Mouse (Mus musculus): Measurements from ENCODE around the gene Abhd18. TPM values are rescaled to one million over a fixed set of nuclear protein-coding genes. Genes with fewer than 3 reads are reported as not detected.
A peak's percentile ranks its signal among the peaks of the same experiment; 100 is the strongest.
"Not testable (repeated sequence)": the region's sequence is repeated elsewhere in the genome, so short reads cannot be mapped to it uniquely, and the experiment has no call there.

Gene Abhd18
- 14.1 and 14.6 TPM in 2 replicates for polyA plus RNA-seq (2016; fragmentation: Nextera tagmentation; extraction: Ambion mirVana)

DNA sequence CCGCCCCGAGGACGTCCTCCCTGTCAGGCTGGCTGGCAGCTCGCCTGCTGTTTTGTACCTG is at the start of gene Abhd18:
Abhd18 (plus strand) TSS at position 14 of the 61 bp plus-strand sequence.
- H3K27ac ChIP-seq (ENCODE audit: poor library complexity, severe bottlenecking) = peak within 1 kb of the TSS; percentile 64
- not testable (repeated sequence) for ATAC-seq (ENCODE audit: insufficient number of reproducible peaks, low FRiP score); H3K4me1 ChIP-seq (replicated peaks); H3K9me3 ChIP-seq (replicated peaks); H3K36me3 ChIP-seq; H3K27me3 ChIP-seq (replicated peaks)
- 0% methylated on average over 1 of the region's 4 CpGs for WGBS
- peak within 1 kb of the TSS; percentile 86 for H3K4me2 ChIP-seq
- H3K9ac ChIP-seq = peak within 1 kb of the TSS; percentile 74
- peak within 1 kb of the TSS; percentile 64 for H3K4me3 ChIP-seq

DNA sequence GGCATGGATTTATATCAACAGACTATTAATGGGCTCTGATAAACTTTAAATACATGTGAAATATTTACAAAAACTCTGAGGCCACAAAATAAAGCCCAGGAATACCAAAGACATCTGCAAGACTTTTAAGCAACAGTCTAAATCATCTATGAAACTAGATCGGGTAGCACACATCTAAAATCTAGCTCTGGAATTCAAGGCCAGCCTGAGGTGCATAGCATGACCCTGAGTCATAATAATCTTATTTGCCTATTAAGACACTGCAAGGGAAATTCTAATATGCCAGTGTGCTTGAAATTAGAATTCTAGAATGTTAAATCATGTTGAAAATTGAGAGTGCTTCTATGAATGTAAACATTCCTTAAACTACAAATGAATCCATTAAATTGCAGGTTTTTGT is 48.7 kb upstream of the Abhd18 start:
- ATAC-seq (ENCODE audit: insufficient number of reproducible peaks, low FRiP score) = no peak
- Histone ChIP-seq H3K27ac (ENCODE audit: poor library complexity, severe bottlenecking) (no peak overlapping the region), H3K27me3 (replicated peaks) (no peaks in the 10 kb centered on the region), H3K4me3 (no peak overlapping the region), H3K4me1 (replicated peaks) (peaks cover 4% of the 10 kb centered on the region; the same call in 1 of the 2 replicates), H3K9ac (no peak overlapping the region), H3K9me3 (replicated peaks) (no peaks in the 10 kb centered on the region), H3K36me3 (peaks cover 6% of the 10 kb centered on the region), H3K4me2 (no peak overlapping the region)
- WGBS = 62% methylated on average over 1 of the region's 1 CpGs

DNA sequence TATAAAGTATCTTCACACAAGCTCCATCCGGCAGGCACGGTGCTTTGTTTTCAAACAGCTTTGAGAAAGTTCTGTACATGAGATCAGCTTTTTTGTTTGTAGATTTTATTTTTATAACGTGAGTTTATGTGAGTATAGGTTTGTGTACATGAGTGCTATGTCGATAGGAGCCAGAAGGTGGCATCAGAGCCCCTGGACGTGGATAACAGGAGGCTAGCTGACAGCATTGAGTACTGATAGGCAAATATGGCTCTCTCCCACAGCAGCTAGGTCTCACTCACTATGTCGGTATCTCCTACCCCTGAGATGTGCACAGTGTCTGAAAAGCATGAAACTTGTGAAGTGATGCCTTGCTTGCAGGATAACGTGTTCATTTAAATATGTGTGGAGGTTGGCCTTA is 48.3 kb upstream of the Abhd18 start:
- H3K27me3 ChIP-seq (replicated peaks) = no peaks in the 10 kb centered on the region
- no peak for ATAC-seq (ENCODE audit: insufficient number of reproducible peaks, low FRiP score)
- WGBS = 33% methylated on average over 7 of the region's 7 CpGs
- no peak overlapping the region for H3K4me3 ChIP-seq
- no peaks in the 10 kb centered on the region for H3K9me3 ChIP-seq (replicated peaks)
- H3K36me3 ChIP-seq = peaks cover 6% of the 10 kb centered on the region
- no peak overlapping the region for H3K4me2 ChIP-seq
- no peak overlapping the region for H3K9ac ChIP-seq
- peaks cover 4% of the 10 kb centered on the region; the same call in 1 of the 2 replicates for H3K4me1 ChIP-seq (replicated peaks)
- no peak overlapping the region for H3K27ac ChIP-seq (ENCODE audit: poor library complexity, severe bottlenecking)

DNA sequence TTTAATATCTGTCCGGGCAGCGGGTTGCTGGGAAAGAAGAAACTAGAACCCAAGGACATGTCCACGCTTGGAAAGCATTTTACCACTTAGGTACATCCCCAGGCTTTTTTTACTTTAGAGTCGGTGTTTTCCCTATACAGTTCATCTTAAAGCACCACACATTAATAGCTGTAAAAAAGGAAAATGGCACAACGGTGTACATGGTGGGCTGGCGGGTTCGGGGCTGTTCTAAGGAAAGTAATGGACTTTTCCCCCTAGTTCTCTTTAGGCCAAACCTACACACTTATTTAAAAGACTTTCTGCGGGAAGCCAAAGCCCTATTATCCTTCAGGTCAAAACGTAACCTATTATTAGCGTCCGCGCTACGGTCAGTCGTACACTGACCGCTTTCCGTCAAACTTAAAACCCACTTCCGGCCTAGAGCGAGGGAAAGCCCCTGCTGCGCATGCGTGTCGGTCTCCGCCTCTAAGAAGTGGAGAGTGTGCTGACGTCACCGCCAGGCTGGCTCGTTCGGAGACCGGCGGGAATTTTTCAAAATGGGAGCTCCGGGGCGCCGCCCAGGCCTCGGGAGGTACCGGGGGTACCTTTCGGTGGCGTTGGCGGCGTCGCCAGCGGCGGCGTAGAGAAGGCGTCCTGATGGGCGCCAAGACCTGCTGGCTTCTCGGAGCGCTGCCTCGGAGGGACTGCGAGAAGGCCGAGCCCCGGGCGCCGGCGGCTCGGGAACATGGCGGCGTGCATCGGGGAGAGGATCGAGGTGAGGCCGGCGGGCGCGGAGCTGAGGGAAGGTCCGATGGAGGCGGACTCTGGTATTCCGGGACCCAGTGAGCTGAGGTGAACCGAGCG is 47.0 kb upstream of the Abhd18 start, which contains the start of gene Plk4:
Plk4 (plus strand) TSS at position 490 of the 843 bp plus-strand sequence.
- Histone ChIP-seq H3K36me3 (peaks cover 8% of the 10 kb centered on the region), H3K4me1 (replicated peaks) (peaks cover 4% of the 10 kb centered on the region; the same call in 1 of the 2 replicates), H3K4me2 (peak within 1 kb of the TSS; percentile 92), H3K4me3 (peak within 1 kb of the TSS; percentile 98), H3K27ac (ENCODE audit: poor library complexity, severe bottlenecking) (peak within 1 kb of the TSS; percentile 78), H3K9ac (peak within 1 kb of the TSS; percentile 94), H3K27me3 (replicated peaks) (no peaks in the 10 kb centered on the region), H3K9me3 (replicated peaks) (no peaks in the 10 kb centered on the region)
- 2% methylated on average over 66 of the region's 66 CpGs for WGBS
- peak; percentile 98 for ATAC-seq (ENCODE audit: insufficient number of reproducible peaks, low FRiP score)

DNA sequence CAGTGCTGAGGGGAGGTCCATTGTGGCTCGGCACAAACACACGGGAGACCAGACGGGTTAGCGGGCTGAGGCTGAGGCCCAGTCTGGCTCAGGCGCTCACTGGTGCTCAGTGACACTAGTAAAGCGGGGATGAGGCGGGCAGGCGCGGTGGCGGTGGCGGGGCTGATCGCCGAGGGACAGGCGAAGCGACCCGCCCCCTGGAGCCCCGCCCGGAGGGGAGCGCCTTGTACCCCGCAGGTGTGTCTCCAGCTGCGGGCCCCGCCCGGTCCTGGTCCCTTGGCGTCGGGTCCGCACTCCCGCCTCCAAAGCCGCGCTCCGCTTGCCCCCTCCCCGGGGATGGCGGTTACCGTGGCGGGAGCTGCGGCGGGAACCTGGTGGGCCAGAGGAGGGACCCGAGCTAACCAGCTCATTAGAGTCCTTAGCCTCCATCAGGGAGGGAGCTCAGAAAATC is 46.4 kb upstream of the Abhd18 start:
- Histone ChIP-seq H3K9ac (peak overlapping the region; percentile 94), H3K4me2 (peak overlapping the region; percentile 92), H3K27ac (ENCODE audit: poor library complexity, severe bottlenecking) (peak overlapping the region; percentile 78), H3K36me3 (peaks cover 14% of the 10 kb centered on the region), H3K27me3 (replicated peaks) (no peaks in the 10 kb centered on the region), H3K4me1 (replicated peaks) (peaks cover 4% of the 10 kb centered on the region; the same call in 1 of the 2 replicates), H3K9me3 (replicated peaks) (no peaks in the 10 kb centered on the region), H3K4me3 (peak overlapping the region; percentile 98)
- peak; percentile 76 for ATAC-seq (ENCODE audit: insufficient number of reproducible peaks, low FRiP score)
- WGBS = under 1% methylated on average over 27 of the region's 37 CpGs

DNA sequence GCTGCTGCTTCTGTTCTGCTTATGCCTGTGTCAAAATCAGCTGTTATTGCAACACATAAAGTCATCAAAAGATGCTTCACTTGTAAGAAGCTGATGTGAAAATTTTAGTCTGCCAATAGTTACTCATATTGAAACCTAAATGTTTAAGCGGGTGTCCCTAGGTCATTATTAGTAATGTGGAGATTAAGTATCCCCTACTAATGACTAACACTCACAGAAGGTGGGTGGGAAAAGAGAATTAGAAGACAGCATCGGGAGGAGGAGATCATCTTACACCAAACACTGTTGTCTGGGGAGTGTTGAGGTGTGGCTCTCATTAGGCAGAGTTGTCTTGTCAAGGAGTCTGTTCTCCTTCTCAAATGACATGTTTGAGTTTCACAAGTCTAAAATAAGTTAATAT is 39.9 kb upstream of the Abhd18 start:
- no peaks in the 10 kb centered on the region for H3K9me3 ChIP-seq (replicated peaks)
- H3K27ac ChIP-seq (ENCODE audit: poor library complexity, severe bottlenecking) = no peak overlapping the region
- WGBS = 78% methylated on average over 2 of the region's 2 CpGs
- no peak overlapping the region for H3K4me2 ChIP-seq
- H3K9ac ChIP-seq = no peak overlapping the region
- H3K36me3 ChIP-seq = peaks cover 46% of the 10 kb centered on the region
- H3K27me3 ChIP-seq (replicated peaks) = no peaks in the 10 kb centered on the region
- H3K4me3 ChIP-seq = no peak overlapping the region
- ATAC-seq (ENCODE audit: insufficient number of reproducible peaks, low FRiP score) = no peak
- H3K4me1 ChIP-seq (replicated peaks) = no peaks in the 10 kb centered on the region

DNA sequence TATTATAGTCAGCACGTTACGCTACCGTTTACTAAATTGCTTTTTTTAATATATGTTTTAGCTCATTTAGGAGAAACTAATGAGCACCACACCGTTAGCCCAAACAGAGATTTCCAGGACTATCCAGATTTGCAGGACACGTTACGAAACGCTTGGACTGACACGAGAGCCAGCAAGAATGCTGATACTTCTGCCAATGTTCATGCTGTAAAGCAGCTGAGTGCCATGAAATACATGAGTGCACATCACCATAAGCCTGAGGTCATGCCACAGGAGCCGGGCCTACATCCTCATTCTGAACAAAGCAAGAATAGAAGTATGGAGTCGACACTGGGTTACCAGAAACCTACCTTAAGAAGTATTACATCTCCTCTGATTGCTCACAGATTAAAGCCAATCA is 38.1 kb upstream of the Abhd18 start:
- Histone ChIP-seq H3K9ac (no peak overlapping the region), H3K27ac (ENCODE audit: poor library complexity, severe bottlenecking) (no peak overlapping the region), H3K36me3 (peaks cover 54% of the 10 kb centered on the region), H3K4me1 (replicated peaks) (no peaks in the 10 kb centered on the region), H3K27me3 (replicated peaks) (no peaks in the 10 kb centered on the region), H3K4me3 (no peak overlapping the region), H3K4me2 (no peak overlapping the region), H3K9me3 (replicated peaks) (no peaks in the 10 kb centered on the region)
- WGBS = 95% methylated on average over 10 of the region's 10 CpGs
- no peak for ATAC-seq (ENCODE audit: insufficient number of reproducible peaks, low FRiP score)

DNA sequence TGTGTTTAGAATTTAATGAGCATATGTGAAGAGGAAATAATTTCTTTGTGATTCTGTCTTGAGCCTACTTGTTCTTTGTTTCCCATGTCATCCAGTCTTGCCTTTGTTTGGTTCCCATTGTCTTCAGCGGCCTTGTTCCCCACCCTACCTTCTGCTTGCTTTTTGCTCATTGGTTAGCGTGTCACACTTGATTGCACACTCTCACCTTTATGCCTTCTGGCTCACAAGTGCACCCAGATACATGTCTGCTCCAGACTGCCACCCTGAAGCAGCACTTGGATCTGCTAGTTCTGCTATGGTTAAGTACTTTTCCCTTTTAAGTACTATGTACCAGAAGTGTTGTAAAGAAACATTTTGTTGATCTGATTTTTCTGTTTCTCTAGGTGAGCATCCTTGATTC is 36.9 kb upstream of the Abhd18 start:
- WGBS = 87% methylated on average over 2 of the region's 2 CpGs
- H3K27ac ChIP-seq (ENCODE audit: poor library complexity, severe bottlenecking) = no peak overlapping the region
- no peaks in the 10 kb centered on the region for H3K27me3 ChIP-seq (replicated peaks)
- H3K36me3 ChIP-seq = peaks cover 59% of the 10 kb centered on the region
- no peak overlapping the region for H3K4me2 ChIP-seq
- no peak overlapping the region for H3K9ac ChIP-seq
- ATAC-seq (ENCODE audit: insufficient number of reproducible peaks, low FRiP score) = no peak
- H3K4me1 ChIP-seq (replicated peaks) = no peaks in the 10 kb centered on the region
- no peak overlapping the region for H3K4me3 ChIP-seq
- H3K9me3 ChIP-seq (replicated peaks) = no peaks in the 10 kb centered on the region

DNA sequence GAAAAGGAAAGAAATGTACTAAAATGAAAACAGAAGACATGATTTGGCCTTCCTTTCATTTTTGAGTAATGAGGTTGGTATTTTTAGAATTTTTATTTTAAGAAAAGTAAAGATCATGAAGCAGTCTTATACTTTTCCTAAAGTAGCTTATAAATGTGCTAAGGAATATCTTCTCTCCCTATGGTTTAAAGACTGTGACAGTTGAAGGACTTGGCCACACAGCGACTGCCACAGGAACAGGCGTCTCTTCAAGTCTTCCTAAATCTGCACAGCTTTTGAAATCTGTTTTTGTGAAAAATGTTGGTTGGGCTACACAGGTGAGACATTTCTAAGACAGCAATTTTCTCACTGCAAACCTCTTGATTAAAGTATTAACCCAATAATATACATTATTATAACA is 33.5 kb upstream of the Abhd18 start:
- Histone ChIP-seq H3K4me2 (no peak overlapping the region), H3K9ac (no peak overlapping the region), H3K27ac (ENCODE audit: poor library complexity, severe bottlenecking) (no peak overlapping the region), H3K4me3 (no peak overlapping the region), H3K27me3 (replicated peaks) (no peaks in the 10 kb centered on the region), H3K4me1 (replicated peaks) (no peaks in the 10 kb centered on the region), H3K9me3 (replicated peaks) (no peaks in the 10 kb centered on the region), H3K36me3 (peaks cover 61% of the 10 kb centered on the region)
- ATAC-seq (ENCODE audit: insufficient number of reproducible peaks, low FRiP score) = no peak
- 95% methylated on average over 2 of the region's 2 CpGs for WGBS

DNA sequence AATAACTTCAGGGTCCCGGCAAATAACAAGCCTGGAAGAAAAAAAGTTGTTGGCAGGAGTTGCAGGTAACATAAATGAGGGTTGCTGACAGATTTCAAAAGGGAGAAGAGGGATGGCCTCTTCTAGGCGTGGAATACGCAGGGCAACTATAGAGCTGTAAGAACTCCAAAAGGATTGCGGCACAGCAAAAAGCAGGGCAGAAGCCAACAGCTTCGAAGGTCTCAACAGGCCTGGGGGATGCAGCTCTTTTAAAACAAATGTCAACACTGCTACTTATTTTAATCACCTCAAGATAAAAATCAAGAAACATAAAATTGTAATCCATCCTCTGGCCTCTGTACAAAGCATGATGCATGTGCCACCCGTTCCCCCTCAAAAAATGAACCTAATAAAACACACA is 1.2 kb upstream of the Abhd18 start:
- H3K9ac ChIP-seq; H3K9me3 ChIP-seq (replicated peaks); H3K27me3 ChIP-seq (replicated peaks); H3K4me3 ChIP-seq; H3K27ac ChIP-seq (ENCODE audit: poor library complexity, severe bottlenecking); H3K36me3 ChIP-seq; ATAC-seq (ENCODE audit: insufficient number of reproducible peaks, low FRiP score); H3K4me1 ChIP-seq (replicated peaks): not testable (repeated sequence)
- 0 out of 2 replicates have a peak overlapping the region, but pooled peaks have one; percentile 7 for H3K4me2 ChIP-seq
- WGBS = 82% methylated on average over 6 of the region's 6 CpGs

DNA sequence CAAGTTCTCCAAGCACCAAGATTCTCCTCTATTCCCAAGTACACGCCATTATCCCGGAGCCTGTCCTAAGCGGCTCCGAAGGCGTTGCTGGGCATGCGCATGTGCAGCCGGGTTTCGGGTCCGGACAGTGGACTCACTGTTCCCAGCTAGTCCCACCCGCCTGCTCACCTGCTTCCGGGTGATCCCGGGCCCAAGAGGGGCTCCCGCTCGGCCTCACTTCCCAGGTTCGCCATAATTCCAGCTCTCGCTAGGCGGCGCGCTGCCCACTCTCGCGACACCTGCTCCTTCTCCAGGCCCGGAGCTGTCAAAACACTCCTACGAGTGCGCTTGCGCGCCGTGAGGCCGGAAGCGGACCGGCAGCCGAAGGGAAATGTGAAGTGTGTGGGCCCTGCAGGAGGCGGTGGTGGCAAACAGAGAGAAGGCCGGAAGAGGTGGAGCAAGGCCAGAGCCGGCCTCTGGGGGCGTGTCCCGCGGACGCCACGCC is 255 bp upstream of the Abhd18 start, which contains the start of gene Mfsd8:
Mfsd8 (minus strand) TSS at position 414 of the 484 bp plus-strand sequence.
- ATAC-seq (ENCODE audit: insufficient number of reproducible peaks, low FRiP score) = peak; percentile 99
- not testable (repeated sequence) for H3K27me3 ChIP-seq (replicated peaks); H3K4me1 ChIP-seq (replicated peaks); H3K9me3 ChIP-seq (replicated peaks); H3K36me3 ChIP-seq
- peak within 1 kb of the TSS; percentile 74 for H3K9ac ChIP-seq
- peak within 1 kb of the TSS; percentile 64 for H3K27ac ChIP-seq (ENCODE audit: poor library complexity, severe bottlenecking)
- peak within 1 kb of the TSS; percentile 64 for H3K4me3 ChIP-seq
- peak within 1 kb of the TSS; percentile 86 for H3K4me2 ChIP-seq
- WGBS = under 1% methylated on average over 39 of the region's 39 CpGs

DNA sequence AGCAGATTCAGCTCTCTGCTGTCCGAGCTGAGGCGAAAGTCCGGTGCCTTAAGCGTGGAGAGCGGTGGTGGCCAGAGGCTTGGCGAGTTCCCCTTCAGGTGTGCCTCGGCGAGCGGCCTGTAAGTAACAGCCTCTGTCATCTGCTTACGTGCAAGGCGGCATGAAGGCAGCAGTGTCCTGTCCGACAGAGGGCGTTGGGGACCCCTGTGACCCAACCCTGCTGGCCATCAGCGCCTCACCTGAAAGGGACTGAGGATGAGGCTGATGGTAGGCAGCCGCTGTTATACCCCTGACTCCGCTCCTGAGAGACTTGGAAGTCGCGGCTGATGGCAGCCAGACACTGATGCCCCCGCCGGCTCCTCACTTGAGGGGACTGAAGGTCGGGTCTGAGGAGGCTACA is 248 bp downstream of the Abhd18 start:
- not testable (repeated sequence) for H3K9me3 ChIP-seq (replicated peaks); H3K27me3 ChIP-seq (replicated peaks); H3K4me1 ChIP-seq (replicated peaks); H3K36me3 ChIP-seq
- peak overlapping the region; percentile 74 for H3K9ac ChIP-seq
- H3K4me3 ChIP-seq = peak overlapping the region; percentile 64
- peak; percentile 76 for ATAC-seq (ENCODE audit: insufficient number of reproducible peaks, low FRiP score)
- H3K4me2 ChIP-seq = peak overlapping the region; percentile 86
- WGBS = under 1% methylated on average over 19 of the region's 21 CpGs
- H3K27ac ChIP-seq (ENCODE audit: poor library complexity, severe bottlenecking) = peak overlapping the region; percentile 64

All from heart, embryonic 12.5 days (tissue).